Mouse (Mus musculus) thymus, postnatal 25 days (tissue): ENCODE data around the gene Cd55.
"Not testable (repeated sequence)": the region's sequence is repeated elsewhere in the genome, so short reads cannot be mapped to it uniquely, and the experiment has no call there.

ENCODE experiments used
- DNase-seq: peaks from one replicate; pipeline ENCODE4 v3.0.0; 2022

The Cd55 gene

DNA sequence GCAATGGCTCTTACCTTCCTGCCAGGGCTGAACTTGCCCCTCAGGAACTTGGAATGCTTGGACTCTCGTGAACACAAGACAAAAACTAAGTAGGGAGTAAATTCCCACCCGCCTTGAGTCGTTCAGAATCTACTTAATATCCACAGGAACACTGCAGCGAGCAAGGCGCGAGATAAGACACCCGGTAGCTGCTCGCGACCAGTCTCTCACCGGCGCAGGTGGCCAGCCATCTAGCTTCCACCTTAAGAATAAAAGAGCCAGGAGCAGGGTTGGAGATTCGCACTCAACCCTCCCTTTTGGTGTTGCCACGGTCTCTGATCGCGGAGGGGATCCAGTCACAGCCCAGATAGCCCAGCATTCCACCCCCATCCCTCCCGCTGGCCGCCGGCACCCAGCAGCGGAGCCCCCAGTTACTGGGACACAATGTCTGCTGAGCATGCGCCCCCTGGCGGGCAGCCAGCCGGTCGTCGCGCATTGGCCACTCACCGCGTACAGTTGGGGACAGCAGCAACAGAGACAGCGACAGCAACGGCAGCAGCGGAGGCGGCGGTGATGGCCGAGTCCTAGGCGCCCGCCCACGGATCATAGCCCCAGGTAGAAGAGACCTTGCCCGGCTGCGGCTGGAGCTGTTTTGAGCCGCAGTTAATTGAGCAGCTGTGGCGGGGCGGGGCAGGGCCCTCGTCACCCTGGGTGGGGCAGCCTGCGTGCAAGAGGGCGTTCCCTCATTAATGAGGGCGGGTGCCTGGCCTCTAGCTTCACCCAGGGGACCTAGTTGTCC lies at the start of gene Cd55:
Cd55 (minus strand) TSS at position 661 of the 778 bp plus-strand sequence.
- peak; percentile 89 for DNase-seq

DNA sequence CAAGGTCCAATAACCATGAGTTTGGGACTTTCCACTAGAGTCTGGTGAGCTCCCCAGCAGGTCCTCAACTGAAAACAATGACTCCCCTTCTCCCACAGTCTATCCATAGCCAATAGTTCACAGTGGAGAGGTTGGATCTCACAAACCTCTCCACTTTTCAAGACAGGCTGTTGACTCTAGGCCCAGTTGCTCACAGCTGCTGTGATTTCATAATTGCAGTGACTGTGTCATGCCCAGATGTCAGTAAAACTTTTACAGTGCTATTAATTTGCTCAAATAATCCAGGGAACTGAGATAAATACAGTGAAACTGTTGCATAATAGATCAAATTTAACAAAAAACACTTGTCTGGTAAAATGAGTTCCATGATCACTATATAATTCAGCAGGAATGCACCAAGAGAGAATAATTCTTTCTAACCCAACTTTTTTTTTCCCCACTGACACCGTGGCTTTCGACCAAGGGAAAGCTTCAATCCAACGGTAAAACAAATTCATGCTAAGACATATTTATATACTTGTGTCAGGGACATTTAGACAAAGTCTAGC lies 49.4 kb upstream of the Cd55 start:
- no peak for DNase-seq

DNA sequence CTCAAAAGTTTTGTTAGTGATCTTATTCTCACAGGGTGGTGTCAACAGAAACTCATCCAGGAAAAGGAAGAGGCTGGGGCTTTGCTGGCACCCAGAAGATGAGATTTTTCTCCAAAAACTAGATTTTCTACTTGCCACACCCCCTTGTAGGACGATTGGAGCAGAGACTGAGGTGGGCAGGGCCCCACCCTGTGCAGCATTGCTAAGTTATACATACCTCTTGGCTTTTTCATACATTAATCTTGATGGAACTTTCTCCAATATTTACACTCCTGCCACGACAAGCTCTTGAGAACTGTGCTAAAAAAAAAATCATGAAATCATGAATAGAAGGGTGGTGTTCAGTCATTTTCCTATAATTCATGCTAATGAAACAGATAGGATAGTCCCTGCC lies 46.4 kb upstream of the Cd55 start:
- DNase-seq: no peak

DNA sequence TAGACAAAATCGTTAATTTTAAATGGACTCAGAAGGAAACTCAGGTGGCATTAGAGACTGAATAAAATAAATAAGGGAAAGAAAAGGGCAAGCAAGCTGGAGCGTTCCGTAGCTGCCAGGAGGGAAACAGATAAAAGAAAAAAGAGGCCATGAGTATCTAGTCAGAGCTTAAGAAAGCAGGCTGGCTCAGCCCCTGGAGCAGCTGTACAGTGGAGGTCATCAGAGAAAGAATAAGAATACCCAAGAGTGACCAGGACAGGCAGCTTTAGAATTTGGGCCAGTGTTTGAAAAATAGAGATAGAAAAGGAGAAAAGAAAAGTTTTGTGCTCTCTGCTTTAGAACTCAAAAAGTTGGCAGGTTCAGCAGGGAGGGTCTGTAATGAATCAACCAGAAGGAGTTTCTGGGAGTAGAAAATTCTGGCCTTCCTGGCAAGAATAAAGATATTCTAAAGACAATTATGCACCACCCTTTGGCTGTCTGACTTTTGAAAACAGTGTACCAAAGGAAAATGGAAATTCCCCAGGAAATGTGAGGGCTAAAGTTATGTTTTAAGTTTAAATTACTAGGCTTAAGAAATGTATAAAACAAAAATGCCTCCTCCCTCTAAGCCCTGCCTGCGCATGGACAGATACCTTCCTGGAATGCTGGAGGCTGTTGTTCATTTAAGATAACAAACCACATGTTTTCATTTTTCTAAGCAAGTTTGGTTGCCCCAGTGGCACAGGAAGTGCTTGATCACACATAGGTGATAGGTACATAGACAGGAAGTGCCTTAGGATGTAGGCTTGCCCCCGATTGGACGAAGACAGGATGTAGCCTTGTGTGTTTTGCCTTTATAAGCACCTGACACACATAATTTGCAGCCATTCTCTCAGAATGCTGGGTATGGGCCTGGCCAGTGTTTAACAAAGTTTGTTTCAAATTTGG lies 45.7 kb upstream of the Cd55 start:
- peak; percentile 4 for DNase-seq

DNA sequence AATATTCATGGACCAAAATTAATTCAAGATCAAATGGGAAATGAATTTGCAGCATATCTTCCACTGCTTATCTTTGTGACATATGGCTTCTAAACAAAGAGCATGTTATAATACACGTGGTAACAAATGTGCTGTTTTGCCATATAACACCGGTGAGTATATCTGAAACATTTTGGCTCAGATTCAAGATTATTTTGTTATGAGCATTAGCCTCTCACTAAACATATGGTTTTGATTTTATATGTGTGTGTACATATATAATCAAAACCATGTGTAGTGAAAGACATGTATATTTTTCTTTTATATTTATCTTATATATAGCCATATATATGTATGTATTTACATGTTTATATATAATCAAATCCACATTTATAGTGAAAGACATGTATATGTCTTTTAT lies 44.9 kb upstream of the Cd55 start:
- no peak for DNase-seq

DNA sequence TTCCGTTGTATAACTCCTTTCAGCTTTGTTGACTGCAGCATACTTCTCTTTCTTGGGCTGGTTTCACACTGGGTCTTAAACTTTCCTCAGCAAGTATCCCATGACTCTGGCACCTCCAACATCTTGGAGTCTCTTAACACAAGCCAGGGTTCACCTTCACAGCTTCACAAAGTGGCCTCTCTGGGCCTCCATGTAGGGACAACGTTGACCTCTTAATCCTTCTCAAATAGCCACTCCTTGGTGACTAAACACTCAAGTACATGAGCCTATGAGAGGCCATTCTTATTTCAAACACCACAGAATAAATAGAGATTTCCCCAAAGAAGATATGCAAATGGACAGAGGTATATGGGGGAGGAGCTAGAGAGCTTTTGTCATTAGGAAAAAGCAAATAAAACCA lies 37.4 kb upstream of the Cd55 start:
- DNase-seq: no peak

GRCm38 (mm10) chr1:130498331-130498730 lies 35.8 kb upstream of the Cd55 start:
- DNase-seq: no peak

DNA sequence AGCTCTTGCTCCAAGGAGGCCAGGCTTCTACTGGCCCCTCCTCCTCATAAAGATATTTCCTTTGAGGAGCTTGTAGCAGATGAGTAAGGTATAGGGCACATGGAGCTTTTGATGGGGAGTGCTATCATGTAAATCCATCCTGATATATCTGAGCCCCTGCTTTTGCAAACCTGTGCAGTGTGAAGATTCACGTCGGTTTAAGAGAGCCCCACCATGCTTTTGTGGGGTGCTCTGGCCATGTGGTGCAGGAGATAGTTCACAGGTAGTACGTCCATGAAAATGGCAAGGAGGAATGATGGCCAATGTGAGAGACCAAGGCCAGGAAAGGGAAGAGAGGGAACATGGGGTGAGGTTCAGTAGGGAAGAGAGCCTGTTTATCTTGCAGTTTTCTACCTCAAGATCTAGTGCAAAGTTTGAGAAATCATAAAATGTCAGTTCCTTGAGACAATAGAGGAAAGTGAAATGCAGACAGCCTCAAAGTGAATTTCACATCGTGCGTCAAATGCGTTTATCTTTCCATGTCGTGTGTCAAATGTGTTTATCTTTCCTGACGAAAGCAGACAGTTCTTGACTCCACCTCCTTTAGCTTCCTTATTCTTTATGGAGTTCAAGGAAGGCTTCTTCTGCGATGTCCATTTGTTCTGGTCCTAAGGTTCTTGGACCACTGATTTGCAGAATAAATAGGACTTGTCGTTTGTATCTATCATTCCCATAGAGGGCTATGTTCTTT lies 24.4 kb upstream of the Cd55 start:
- no peak for DNase-seq

GRCm38 (mm10) chr1:130485828-130486620 lies 23.5 kb upstream of the Cd55 start:
- DNase-seq: no peak

DNA sequence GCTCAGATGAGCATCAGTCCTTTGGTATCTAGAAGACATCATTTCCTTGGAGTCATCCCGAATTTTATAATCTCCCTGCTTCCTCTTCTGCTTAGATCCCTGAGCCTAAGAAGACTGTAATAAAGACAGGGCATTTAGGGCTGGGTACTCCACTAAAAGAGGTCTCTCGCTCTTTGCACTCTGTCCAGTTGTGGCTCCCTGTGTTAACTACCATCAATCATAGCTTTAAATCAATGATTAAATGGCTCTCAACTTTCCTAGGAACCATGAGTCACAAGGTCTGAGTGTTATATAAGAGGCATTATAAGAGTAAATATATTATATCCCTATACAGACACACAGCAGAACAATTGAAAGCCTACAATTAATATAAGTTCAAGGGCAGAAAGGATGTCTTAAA lies 22.8 kb upstream of the Cd55 start:
- DNase-seq: no peak

DNA sequence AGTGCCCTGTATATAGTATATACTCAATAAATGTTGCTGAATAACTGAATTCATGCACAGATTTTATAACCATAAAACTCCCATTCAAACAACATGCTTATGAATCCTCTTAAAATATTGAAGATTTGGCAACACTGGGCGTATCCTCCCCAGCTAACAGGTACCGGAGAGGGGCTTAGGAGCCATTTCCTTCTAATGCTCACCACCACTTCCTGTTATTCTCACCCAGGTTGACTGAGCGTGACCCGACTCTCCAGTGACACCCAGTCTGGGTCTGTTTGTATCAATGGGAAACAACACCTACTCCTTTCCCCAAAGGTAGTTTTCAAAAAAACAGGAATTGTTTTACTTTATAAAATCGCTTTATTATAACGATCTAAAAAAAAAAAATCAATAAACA lies 12.4 kb upstream of the Cd55 start:
- peak; percentile 21 for DNase-seq

DNA sequence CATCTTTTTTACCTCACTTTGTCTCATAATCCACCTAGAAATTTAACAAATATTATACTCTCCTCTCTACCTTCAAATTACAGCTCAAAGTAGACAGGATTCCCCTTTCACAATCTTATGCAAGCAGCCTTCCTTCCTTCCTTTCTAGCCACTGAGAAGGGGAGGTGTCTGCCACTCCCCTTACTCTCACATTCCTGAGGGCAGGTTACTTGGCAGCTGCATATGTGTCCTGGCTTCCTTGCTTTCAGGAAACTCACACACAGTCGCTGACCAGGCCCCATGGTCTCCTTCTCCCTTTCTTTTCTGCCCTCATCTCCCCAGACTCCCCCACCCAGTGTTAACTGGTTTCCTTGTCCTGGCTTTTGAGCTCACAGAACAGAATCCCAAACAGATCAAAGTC lies 11.7 kb upstream of the Cd55 start:
- no peak for DNase-seq

DNA sequence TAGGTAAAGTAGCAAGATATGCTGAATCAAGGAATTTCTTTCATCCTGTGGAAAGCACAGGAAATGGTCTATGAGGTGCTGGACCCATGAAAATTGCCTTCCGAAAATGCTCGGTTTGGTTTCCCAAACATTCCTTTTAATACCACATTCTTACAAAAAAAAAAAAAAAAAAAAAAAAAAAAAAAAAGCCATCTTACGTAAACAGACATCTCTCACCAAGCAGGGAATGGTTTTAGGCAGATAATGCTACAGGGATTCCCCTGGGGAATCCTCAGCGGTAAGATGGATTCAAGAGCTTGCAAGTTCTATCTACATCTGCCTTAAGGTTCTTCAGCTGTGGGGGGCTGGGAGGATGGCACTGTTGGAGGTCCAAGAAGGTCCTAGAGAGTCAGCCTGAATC lies 7.5 kb upstream of the Cd55 start:
- DNase-seq: no peak

DNA sequence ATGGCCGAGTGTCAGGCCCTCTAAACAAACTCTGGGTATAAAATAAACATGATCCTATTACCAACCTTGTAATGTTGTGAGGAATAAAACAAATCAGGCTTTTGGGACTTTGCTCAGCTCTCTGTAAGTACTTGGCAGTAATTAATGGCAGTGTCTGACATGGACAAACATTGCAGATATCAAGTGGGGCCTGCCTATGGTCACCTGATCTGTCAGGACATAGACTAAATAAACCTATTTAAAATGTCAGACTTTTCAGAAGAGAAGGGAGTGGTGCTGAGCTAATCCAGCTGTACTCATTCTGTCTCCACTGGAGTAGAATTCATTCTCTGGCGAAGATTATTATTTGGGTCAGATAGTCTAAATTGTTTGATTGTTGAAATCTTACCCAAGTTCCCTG lies 4.9 kb upstream of the Cd55 start:
- no peak for DNase-seq

DNA sequence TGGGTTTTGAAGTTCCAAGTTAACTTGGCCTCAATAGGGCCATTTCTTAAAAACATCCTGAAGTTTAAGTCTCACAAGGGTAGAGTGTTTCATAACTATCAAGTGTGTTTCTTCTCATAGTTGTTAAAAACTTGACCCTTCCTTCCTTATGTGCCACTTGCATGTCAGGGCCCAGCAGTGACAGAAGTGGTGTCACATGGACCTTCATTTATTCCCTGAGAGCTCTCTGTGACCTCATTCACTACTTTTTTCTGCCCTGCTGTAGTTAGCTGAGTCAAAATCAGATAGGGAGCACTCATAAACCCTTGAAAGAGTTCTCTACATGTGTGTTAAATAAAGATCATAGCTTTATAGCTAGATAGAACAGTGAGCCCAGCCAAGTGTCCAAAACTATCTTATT lies 1.6 kb upstream of the Cd55 start:
- DNase-seq: no peak

GRCm38 (mm10) chr1:130462867-130463266 lies 323 bp upstream of the Cd55 start:
- DNase-seq: no peak

DNA sequence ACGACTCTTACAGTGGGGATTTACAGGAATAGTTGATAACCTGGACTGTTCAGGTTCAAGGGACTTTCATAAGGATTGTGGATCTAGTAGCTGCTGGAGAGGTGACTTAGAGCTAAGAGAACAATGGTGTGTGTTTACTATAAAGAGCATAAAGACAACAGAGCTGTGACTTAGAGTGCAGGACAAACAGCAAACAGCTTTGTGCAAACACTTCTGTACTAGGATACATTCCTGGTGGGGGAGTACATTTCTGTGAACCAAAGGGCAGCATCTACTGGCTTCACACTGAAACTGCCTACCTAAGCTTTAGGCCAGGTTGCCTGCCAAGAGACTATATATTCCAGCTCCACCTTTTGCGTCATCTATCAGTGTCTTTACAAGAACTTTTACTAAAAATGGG lies 7.4 kb downstream of the Cd55 start:
- no peak for DNase-seq

DNA sequence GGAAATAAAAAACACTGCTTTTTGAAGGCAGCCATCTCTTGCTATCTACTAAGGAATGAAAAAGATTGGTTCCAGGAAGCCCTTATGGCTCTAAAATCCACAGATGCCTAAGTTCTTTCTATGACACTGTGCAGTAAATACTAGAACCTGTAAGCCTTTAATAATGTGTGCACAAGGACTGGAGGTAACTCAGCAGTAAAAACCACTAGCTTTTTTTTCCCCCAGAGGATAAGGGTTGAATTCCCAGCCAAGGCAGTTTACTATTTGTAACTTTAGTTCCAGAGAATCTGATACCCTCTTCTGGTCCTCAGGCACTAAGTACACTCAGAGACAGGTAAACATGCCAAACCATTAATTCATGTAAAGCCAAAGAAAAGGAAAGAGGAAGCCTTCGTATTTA lies 19.6 kb downstream of the Cd55 start:
- not testable (repeated sequence) for DNase-seq

DNA sequence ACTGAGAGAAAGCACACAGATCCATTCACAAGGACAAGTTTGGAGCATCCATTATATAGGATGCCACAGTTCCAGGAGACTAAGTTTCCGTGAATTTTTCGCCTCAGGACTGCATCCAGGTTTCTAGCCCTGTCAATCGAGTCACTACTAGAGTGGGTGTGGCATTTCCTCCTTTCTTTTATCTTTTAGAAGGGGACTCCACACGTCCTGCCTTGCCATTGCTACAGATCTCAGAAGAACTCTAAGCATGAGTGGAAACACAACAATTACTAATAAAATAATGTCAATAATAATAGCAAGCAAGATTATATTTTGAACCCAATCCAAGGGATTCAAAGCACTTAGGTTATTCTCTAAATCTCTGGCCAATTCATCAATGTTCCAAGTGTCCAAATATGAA lies 31.6 kb downstream of the Cd55 start:
- no peak for DNase-seq

GRCm38 (mm10) chr1:130428667-130429066 lies 33.9 kb downstream of the Cd55 start:
- not testable (repeated sequence) for DNase-seq

DNA sequence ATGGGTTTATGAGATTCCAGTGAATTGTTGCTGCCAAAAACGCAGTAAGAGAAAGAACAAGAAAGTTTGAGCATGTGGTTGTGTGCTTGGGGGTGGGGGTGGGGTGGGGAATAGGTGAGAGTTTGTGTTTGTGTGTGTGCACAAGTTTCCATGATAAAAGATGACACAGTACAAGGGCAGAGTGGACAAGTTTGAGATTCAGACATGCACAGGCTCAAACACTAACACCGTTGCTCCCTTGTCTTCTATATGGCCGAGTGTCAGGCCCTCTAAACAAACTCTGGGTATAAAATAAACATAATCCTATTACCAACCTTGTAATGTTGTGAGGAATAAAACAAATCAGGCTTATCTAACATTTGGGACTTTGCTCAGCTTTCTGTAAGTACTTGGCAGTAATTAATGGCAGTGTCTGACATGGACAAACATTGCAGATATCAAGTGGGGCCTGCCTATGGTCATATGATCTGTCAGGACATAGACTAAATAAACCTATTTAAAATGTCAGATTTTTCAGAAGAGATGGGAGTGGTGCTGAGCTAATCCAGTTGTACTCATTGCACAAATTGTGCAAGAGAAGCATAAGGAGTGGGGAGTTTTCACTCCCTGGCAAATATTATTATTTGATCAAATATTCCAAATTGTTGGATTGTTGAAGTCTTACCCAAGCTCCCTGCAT lies 35.2 kb downstream of the Cd55 start:
- not testable (repeated sequence) for DNase-seq

DNA sequence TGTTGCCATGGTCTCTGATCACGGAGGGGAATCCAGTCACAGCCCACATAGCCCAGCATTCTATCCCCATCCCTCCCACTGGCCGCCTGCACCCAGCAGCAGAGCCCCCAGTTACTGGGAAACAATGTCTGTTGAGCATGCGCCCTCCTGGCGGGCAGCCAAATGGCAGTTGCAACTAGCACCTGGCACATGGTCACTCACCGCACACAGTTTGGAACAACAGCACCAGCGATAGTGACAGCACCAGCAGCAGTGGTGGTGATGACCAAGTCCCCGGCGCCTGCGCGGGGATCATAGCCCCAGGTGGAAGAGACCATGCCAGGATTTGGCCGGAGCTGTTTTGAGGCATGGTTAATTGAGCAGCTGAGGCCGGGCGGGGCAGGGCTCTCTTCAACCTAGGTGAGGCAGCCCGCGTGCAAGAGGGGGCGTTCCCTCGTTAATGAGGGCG lies 39.9 kb downstream of the Cd55 start, which contains the start of gene Cd55b:
Cd55b (minus strand) TSS at position 346 of the 448 bp plus-strand sequence.
- DNase-seq: no peak
